Mouse (Mus musculus): ENCODE results near the gene Snrnp48.

GRCm38 (mm10) chr13:38272624-38273023 is 67.9 kb downstream of the Snrnp48 start:
- TF ChIP-seq CTCF (IDR thresholded peaks at IDR 0.05; ENCODE audit: control insufficient read depth, insufficient read depth, insufficient replicate concordance, low read depth, low read length), result no peak
- no peak for TF ChIP-seq POLR2A (IDR thresholded peaks at IDR 0.05; ENCODE audit: control insufficient read depth, low read depth, low read length)

Measured in testis, adult 2 months (tissue).